Mouse (Mus musculus) E14TG2a.4 (cell line): ENCODE results near the gene Ifi211.
"Not testable (repeated sequence)": the region's sequence is repeated elsewhere in the genome, so short reads cannot be mapped to it uniquely, and the experiment has no call there.

Source experiments
- CTCF ChIP-seq: conservative IDR thresholded peaks from 2 replicates; pipeline ENCODE4 v1.5.1; 2014; ENCODE audit warnings: low read length
- NANOG ChIP-seq: IDR thresholded peaks from 2 replicates; pipeline ENCODE4 v1.6.1; 2014; ENCODE audit warnings: borderline replicate concordance, low read length, mixed read lengths
- POU5F1 ChIP-seq: IDR thresholded peaks from 2 replicates; pipeline ENCODE4 v1.6.1; 2014; ENCODE audit warnings: low read length, borderline replicate concordance

- not testable (repeated sequence) for TF ChIP-seq CTCF, POU5F1, NANOG
Observed at GRCm38 (mm10) chr1:173889741-173890140, 23.1 kb downstream of the Ifi211 start.
